In the genomic region with DNA sequence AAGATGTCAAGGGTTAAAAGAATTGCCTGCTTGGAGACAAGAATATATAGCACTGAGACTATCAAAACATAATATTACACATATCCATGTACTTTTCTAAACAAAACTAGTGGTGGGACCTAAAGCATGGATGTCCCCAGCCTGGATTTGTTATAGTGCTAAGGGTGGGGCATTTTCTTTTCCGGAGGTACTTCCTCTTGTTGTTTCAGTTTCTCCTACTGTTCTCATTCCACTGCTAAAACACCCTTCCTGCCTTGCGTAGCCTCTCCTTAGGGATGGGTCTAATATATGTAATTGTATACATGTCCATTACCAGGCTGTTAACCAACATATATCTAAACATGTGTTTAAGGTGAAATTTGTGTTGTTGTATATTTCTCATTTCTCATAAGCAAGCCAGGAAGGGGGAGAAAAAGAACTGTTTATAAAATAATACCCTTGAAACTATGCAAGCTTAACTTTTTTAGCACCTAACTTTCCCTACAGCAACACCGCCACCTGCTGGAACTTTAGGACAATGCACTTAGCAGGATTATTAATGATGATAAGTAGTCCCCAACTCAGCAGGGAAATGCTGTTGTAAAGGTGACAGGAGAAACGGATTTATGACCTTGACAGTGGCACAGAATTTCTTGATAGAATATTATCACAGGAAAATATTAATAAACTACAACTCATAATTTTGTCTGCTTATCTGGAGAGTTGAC, we compare ENCODE assay signal across 8 mouse cellular contexts. TPM values are rescaled to one million over a fixed set of nuclear protein-coding genes. Genes with fewer than 3 reads are reported as not detected.
DNase-seq lines count a peak whose midpoint lies in the region; TF ChIP-seq lines count a peak whose summit lies in the region.
"Had no signal": no experiment of that assay in that cellular context is flagged by ENCODE, and none has a peak within 500 bp of the region (broad histone marks: within the 10 kb centered on the region; RNA-seq: fewer than 3 reads in every experiment).

No protein-coding gene starts in this region.

- peak; percentile 26; the same call in 1 of the 2 replicates for TF ChIP-seq CTCF in lung, adult 2 months (IDR thresholded peaks at IDR 0.05; ENCODE audit: insufficient read depth, low read length)

- no peak for TF ChIP-seq POLR2A in lung, adult 2 months (IDR thresholded peaks at IDR 0.05; ENCODE audit: borderline replicate concordance, extremely low read depth, low read depth, low read length)

- H3K4me3 ChIP-seq in lung, adult 2 months (replicated peaks; ENCODE audit: extremely low read depth, low read depth, low read length), result no peak overlapping the region
- H3K4me3 ChIP-seq: hindbrain, embryonic 15.5 days had no signal

- WGBS in lung, adult 2 months, result 16% methylated on average over 4 of the region's 4 CpGs

- no peaks in the 10 kb centered on the region; the same call in 1 of the 2 replicates for H3K4me1 ChIP-seq in lung, adult 2 months (ENCODE audit: control insufficient read depth, insufficient read depth, low read length)
- H3K4me1 ChIP-seq: hindbrain, embryonic 15.5 days had no signal

- DNase-seq in 416B (ENCODE audit: low read depth), result peak; percentile 82
- peak; percentile 84 for DNase-seq in CD4-positive, CD25-positive, alpha-beta regulatory T cell, adult 2 months (ENCODE audit: low read depth, low spot score)
- DNase-seq in brain, adult 2 months (ENCODE audit: low read depth, low spot score), result peak; percentile 61
- peak; percentile 20 to 74 for DNase-seq in frontal cortex, postnatal 14 days (ENCODE audit: low spot score in 2 of 2)
- DNase-seq in kidney, postnatal 14 days, result peak; percentile 70
- DNase-seq in lung, adult 2 months, result peak; percentile 54
- DNase-seq in retina, postnatal 7 days (ENCODE audit: low read depth, low spot score), result peak; percentile 48

RNA-seq across cellular contexts. Expression of a gene that starts 41.9 kb away (rescaled TPM):
- polyA plus RNA-seq in lung, adult 2 months (2012; rRNA removed), result 0.43 and 0.75 TPM in 2 replicates
